Mouse (Mus musculus): ENCODE results near the gene Mindy4. TPM values are rescaled to one million over a fixed set of nuclear protein-coding genes. Genes with fewer than 3 reads are reported as not detected.
"Not testable (repeated sequence)": the region's sequence is repeated elsewhere in the genome, so short reads cannot be mapped to it uniquely, and the experiment has no call there.

The Mindy4 gene
- polyA plus RNA-seq, 1 experiment from 2014 or later = 24.8 TPM

- Histone ChIP-seq H3K27ac (no peak overlapping the region), H3K4me3 (no peak overlapping the region), H3K4me1 (peaks cover 37% of the 10 kb centered on the region), H3K36me3 (replicated peaks) (no peaks in the 10 kb centered on the region), H3K9me3 (no peaks in the 10 kb centered on the region), H3K27me3 (ENCODE audit: poor library complexity, severe bottlenecking) (peaks cover 54% of the 10 kb centered on the region)
- WGBS = 61% methylated on average over 12 of the region's 12 CpGs
- DNase-seq (ENCODE audit: extremely low spot score, low spot score) = no peak
Observed at GRCm38 (mm10) chr6:55177060-55177732, 26.0 kb upstream of the Mindy4 start.

- WGBS = 83% methylated on average over 7 of the region's 7 CpGs
- Histone ChIP-seq H3K9me3 (no peaks in the 10 kb centered on the region), H3K27me3 (ENCODE audit: poor library complexity, severe bottlenecking) (peaks cover 34% of the 10 kb centered on the region), H3K36me3 (replicated peaks) (no peaks in the 10 kb centered on the region), H3K4me3 (no peak overlapping the region), H3K27ac (no peak overlapping the region), H3K4me1 (peaks cover 13% of the 10 kb centered on the region)
- DNase-seq (ENCODE audit: extremely low spot score, low spot score) = no peak
Observed at GRCm38 (mm10) chr6:55179560-55179959, 23.6 kb upstream of the Mindy4 start.

DNA sequence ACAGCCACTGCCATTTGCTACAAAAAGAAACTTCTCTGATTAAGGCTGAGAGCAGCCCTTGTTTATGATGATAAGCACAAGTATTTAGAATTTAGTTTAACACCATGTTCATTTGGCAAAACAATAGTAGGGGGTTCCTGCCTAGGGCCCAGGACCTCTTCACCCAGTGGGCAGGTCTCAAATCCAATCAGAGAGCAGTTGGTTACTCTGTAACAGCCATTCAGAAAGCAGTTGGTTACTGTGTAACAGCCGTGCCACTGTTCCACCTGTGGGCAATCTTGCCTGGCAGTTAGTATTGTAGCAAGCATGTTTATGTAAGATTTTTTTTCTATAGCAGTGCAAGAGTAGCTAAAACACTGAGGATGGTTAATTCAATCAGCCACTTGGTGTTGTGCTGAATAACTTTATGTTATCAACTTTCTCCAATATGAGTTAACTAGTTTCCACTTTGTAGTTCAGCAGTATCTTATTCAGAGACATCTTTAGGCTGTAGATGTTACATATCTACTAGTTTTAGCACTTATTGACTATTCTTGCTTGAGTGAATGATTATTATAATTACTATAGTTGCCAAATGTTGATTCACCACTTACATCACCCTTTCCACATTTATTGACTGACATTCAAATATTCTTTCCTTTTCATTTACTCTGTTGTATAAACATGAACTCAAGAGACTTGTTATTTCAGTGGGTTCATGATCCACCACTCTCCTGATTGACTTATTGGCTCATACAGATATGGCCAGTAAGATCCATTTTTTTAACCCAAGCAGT is 20.3 kb upstream of the Mindy4 start:
- Histone ChIP-seq H3K4me1 (no peaks in the 10 kb centered on the region), H3K9me3 (peaks cover 11% of the 10 kb centered on the region; the same call in 1 of the 2 replicates), H3K36me3 (replicated peaks) (no peaks in the 10 kb centered on the region), H3K4me3 (no peak overlapping the region), H3K27ac (no peak overlapping the region), H3K27me3 (ENCODE audit: poor library complexity, severe bottlenecking) (0 out of 2 replicates have a peak, but pooled peaks cover 6% of the 10 kb centered on the region)
- no peak for DNase-seq (ENCODE audit: extremely low spot score, low spot score)
- WGBS = 93% methylated on average over 1 of the region's 1 CpGs

DNA sequence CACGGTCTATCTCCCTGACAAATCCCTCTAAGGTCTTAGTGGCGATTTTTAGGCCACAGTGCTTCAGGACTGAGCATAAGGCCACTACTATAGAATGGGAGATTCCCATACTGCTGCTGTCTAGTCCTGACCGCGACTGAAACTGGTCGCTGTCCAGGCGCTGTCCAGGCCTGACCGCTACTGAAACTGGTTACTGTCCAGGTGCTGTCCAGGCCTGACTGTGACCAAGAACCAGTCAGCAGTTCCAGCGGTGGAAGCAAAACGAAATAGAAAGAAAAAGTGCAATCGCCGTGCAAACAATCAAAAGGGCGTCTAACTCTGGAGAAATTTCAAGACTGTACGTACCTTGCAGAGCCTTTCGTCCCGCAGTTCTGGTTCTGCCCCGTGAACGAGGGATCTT is 15.4 kb upstream of the Mindy4 start:
- H3K27me3 ChIP-seq (ENCODE audit: poor library complexity, severe bottlenecking) = not testable (repeated sequence)

GRCm38 (mm10) chr6:55189406-55189805 is 13.8 kb upstream of the Mindy4 start:
- Histone ChIP-seq H3K4me3 (no peak overlapping the region), H3K9me3 (peaks cover 15% of the 10 kb centered on the region; the same call in 1 of the 2 replicates), H3K4me1 (no peaks in the 10 kb centered on the region), H3K27ac (no peak overlapping the region), H3K36me3 (replicated peaks) (no peaks in the 10 kb centered on the region), H3K27me3 (ENCODE audit: poor library complexity, severe bottlenecking) (no peaks in the 10 kb centered on the region)
- no peak for DNase-seq (ENCODE audit: extremely low spot score, low spot score)

More for the DNA sequence above, 15.4 kb upstream of the Mindy4 start:
- H3K9me3 ChIP-seq = peaks cover 15% of the 10 kb centered on the region; the same call in 1 of the 2 replicates
- DNase-seq (ENCODE audit: extremely low spot score, low spot score); H3K4me3 ChIP-seq; H3K27ac ChIP-seq; H3K36me3 ChIP-seq (replicated peaks); H3K4me1 ChIP-seq: not testable (repeated sequence)
- WGBS = 95% methylated on average over 17 of the region's 17 CpGs

DNA sequence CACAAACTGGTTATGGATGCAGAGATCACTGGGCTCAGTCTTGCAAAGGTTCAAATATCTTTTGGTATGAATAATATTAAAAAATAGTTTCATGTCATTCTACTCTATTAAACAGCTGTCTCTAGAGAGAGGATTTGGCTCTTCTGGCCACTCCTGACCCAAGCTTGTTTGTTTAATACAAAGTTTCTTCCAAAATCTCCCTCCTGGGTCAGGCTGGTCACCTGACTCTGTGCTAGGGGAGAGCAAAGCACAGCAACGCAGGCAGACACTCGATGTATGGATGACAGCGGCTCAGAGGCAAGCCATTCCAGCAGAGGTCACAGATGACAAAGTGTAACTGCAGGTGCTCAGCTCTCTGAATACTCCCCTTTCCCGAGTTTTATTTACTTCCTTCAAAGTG is 11.6 kb upstream of the Mindy4 start:
- Histone ChIP-seq H3K4me3 (no peak overlapping the region), H3K27me3 (ENCODE audit: poor library complexity, severe bottlenecking) (no peaks in the 10 kb centered on the region), H3K27ac (no peak overlapping the region), H3K36me3 (replicated peaks) (no peaks in the 10 kb centered on the region), H3K4me1 (no peaks in the 10 kb centered on the region), H3K9me3 (peaks cover 13% of the 10 kb centered on the region; the same call in 1 of the 2 replicates)
- DNase-seq (ENCODE audit: extremely low spot score, low spot score) = no peak
- 74% methylated on average over 4 of the region's 4 CpGs for WGBS

- Histone ChIP-seq H3K27me3 (ENCODE audit: poor library complexity, severe bottlenecking) (no peaks in the 10 kb centered on the region), H3K4me3 (no peak overlapping the region), H3K4me1 (no peaks in the 10 kb centered on the region), H3K27ac (no peak overlapping the region), H3K9me3 (0 out of 2 replicates have a peak, but pooled peaks cover under 1% of the 10 kb centered on the region), H3K36me3 (replicated peaks) (no peaks in the 10 kb centered on the region)
- no peak for DNase-seq (ENCODE audit: extremely low spot score, low spot score)
- WGBS = 95% methylated on average over 3 of the region's 3 CpGs
Observed at GRCm38 (mm10) chr6:55193171-55193570, 10.0 kb upstream of the Mindy4 start.

- Histone ChIP-seq H3K27ac (no peak overlapping the region), H3K4me3 (no peak overlapping the region), H3K36me3 (replicated peaks) (no peaks in the 10 kb centered on the region), H3K9me3 (no peaks in the 10 kb centered on the region), H3K4me1 (peaks cover 16% of the 10 kb centered on the region), H3K27me3 (ENCODE audit: poor library complexity, severe bottlenecking) (no peaks in the 10 kb centered on the region)
- no peak for DNase-seq (ENCODE audit: extremely low spot score, low spot score)
- 92% methylated on average over 3 of the region's 3 CpGs for WGBS
Observed at GRCm38 (mm10) chr6:55199047-55199446, 4.1 kb upstream of the Mindy4 start.

- Histone ChIP-seq H3K36me3 (replicated peaks) (peaks cover 13% of the 10 kb centered on the region; the same call in 1 of the 2 replicates), H3K27ac (peak overlapping the region; percentile 93), H3K4me1 (peaks cover 49% of the 10 kb centered on the region), H3K4me3 (peak overlapping the region; percentile 55), H3K27me3 (ENCODE audit: poor library complexity, severe bottlenecking) (no peaks in the 10 kb centered on the region), H3K9me3 (no peaks in the 10 kb centered on the region)
- peak; percentile 35 for DNase-seq (ENCODE audit: extremely low spot score, low spot score)
- WGBS = 79% methylated on average over 3 of the region's 3 CpGs
Observed at GRCm38 (mm10) chr6:55203931-55204330, 748 bp downstream of the Mindy4 start.

DNA sequence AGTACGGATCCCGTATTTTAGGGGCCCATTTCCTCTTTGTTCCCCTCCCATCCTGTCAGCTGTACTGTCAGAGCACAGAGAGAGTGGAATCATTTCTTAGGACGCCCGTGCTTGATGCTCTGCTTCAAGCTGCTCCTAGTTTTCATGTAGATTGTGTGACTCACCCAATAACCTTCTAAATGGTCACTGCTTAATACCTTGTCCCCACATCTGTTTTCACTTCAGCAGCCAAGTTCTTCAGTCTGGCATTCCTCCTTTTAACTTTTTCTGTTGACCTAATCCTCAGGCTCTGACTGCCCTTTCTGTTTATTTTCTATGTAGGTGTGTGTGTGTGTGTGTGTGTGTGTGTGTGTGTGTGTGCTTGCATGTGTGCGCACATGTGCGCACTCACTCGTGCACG is 4.6 kb downstream of the Mindy4 start:
- WGBS = 80% methylated on average over 8 of the region's 8 CpGs
- H3K27ac ChIP-seq = peak overlapping the region; percentile 72; the same call in 1 of the 2 replicates
- H3K9me3 ChIP-seq = no peaks in the 10 kb centered on the region
- no peak for DNase-seq (ENCODE audit: extremely low spot score, low spot score)
- H3K4me3 ChIP-seq = no peak overlapping the region
- H3K27me3 ChIP-seq (ENCODE audit: poor library complexity, severe bottlenecking) = no peaks in the 10 kb centered on the region
- H3K36me3 ChIP-seq (replicated peaks) = peaks cover 31% of the 10 kb centered on the region
- peaks cover 54% of the 10 kb centered on the region for H3K4me1 ChIP-seq

GRCm38 (mm10) chr6:55210423-55211365 is 7.5 kb downstream of the Mindy4 start:
- Histone ChIP-seq H3K36me3 (replicated peaks) (peaks cover 53% of the 10 kb centered on the region), H3K4me1 (peaks cover 26% of the 10 kb centered on the region), H3K4me3 (no peak overlapping the region), H3K27ac (peak overlapping the region; percentile 76), H3K9me3 (no peaks in the 10 kb centered on the region), H3K27me3 (ENCODE audit: poor library complexity, severe bottlenecking) (no peaks in the 10 kb centered on the region)
- peak; percentile 25 for DNase-seq (ENCODE audit: extremely low spot score, low spot score)
- WGBS = 74% methylated on average over 15 of the region's 15 CpGs

- H3K27me3 ChIP-seq (ENCODE audit: poor library complexity, severe bottlenecking) = no peaks in the 10 kb centered on the region
- no peak overlapping the region for H3K27ac ChIP-seq
- DNase-seq (ENCODE audit: extremely low spot score, low spot score) = no peak
- peaks cover 78% of the 10 kb centered on the region for H3K36me3 ChIP-seq (replicated peaks)
- 79% methylated on average over 3 of the region's 3 CpGs for WGBS
- H3K9me3 ChIP-seq = no peaks in the 10 kb centered on the region
- H3K4me3 ChIP-seq = no peak overlapping the region
- peaks cover 8% of the 10 kb centered on the region; the same call in 1 of the 2 replicates for H3K4me1 ChIP-seq
Observed at GRCm38 (mm10) chr6:55214541-55214940, 11.4 kb downstream of the Mindy4 start.

Data from forebrain, embryonic 10.5 days (tissue).